Mouse (Mus musculus): Measurements from ENCODE around the gene Celsr2.

The Celsr2 gene

DNA sequence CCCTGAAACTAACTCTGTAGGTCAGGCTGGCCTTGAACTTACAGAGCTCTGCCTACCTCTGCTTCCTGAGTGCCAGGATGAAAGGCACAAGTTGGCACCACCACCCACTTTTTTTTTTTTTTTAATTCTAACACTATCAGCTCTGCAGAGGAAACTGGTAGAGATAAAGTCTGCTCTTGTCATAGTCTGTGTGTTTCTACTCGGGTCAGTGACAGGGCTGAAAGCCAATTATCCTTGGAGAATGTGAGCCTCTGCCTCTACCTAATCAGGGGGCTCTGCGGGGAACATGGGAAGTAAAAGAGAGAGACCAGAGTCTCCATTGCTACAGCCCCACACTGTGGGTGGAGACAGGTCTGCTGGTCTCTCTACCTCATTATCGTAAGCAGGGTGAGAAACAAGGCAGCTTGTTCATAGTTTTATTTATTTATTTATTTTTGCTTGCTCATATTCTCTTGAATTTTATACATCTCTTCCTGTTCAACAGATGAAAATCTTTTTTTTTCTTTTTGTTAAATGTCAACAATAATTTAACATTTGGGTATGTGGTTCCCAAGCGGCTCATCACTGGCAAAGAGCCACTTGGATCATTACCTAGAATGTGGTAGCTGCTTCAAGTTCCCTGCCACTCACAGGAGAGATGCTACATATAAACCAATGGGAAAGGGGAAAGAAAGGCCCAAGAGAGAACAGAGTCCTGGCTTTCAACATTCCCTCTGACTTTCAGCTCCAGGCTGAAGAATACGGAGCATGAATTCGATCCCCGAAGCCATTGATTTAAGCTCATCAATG, 36.3 kb downstream of the Celsr2 start:
- no peak for DNase-seq (ENCODE audit: low spot score in 2 of 2)

GRCm38 (mm10) chr3:108372691-108373090, 42.7 kb downstream of the Celsr2 start:
- no peak for DNase-seq (ENCODE audit: low spot score in 2 of 2)

DNA sequence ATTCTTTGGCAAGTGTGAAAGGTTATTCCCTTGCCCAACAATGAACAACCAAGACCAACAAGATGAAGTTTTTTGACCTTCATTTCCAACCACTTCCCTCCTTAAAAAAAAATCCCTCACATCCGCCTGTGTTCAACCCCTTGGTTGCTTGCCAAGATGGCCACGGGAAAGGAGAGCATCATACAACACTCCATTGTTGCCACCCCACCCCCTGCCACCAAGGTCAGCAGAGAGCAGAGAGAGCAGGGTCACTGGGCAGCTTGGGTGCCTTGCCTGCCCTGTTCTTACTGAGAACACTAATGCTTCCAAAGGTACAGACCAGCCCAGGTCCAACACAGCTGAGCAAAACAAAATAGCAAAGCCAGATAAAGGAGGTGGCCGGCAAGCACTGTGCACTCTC, 43.1 kb downstream of the Celsr2 start:
- DNase-seq (ENCODE audit: low spot score in 2 of 2), result no peak

- no peak for DNase-seq (ENCODE audit: low spot score in 2 of 2)
Measured at GRCm38 (mm10) chr3:108368721-108369120, 46.6 kb downstream of the Celsr2 start.

- no peak for DNase-seq (ENCODE audit: low spot score in 2 of 2)
Measured at GRCm38 (mm10) chr3:108367828-108368227, 47.5 kb downstream of the Celsr2 start.

DNA sequence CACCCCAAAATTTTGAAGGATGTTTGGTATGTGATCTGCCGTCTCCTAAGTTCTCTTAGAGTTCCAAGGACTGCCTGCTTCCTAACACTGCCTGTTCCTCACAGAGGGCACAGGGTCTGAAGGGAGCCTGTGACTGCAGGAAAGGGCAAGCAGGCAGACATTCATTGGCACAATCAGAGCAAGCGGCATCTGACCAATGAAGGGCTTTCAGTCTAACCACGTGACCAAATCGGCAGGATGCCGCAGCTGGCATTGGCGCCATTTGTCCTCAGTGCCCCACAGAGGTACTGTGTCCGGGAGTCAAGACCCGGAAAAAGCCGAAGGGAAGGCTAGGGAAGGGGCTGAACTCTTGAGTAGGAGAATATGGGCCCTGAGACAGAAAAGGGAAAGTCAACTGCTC, 48.2 kb downstream of the Celsr2 start:
- no peak for DNase-seq (ENCODE audit: low spot score in 2 of 2)

DNA sequence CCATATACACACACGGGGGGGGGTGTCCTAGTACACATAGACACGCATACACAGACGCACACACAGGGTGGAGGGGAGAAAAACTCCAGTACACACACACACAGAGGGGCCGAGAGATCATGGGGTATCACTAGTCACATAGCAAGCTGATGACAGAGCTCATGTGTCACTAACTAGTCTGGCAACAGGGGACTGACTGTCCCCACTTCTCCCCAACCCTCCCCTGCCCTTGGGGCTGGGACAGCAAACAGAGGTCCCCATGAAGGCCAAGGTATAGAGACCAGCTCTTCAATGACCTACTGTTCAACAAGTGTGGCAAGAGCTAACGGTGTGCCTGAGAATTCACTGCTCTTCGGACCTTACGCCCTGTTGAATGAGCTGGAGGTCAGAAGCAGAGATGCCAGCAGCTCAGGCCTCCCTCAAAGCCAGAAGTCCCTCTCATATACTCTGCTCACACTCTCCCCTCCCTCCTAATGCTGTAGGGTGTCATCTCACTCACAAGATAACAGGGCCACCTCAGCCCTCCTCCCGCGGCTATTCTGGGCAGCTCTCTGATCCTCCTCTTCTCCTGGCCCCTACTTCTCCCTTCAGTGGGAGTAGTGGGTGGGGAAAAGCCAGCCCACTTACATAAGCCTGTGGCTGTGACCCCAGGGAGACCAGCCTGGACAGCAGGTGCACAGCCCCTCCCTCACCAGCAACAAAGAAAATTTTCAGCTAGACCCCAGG, 50.9 kb downstream of the Celsr2 start, which contains the start of gene Mybphl:
TSS of gene Mybphl (plus strand) at position 642 of the 726 bp plus-strand sequence.
- DNase-seq (ENCODE audit: low spot score in 2 of 2), result no peak

DNA sequence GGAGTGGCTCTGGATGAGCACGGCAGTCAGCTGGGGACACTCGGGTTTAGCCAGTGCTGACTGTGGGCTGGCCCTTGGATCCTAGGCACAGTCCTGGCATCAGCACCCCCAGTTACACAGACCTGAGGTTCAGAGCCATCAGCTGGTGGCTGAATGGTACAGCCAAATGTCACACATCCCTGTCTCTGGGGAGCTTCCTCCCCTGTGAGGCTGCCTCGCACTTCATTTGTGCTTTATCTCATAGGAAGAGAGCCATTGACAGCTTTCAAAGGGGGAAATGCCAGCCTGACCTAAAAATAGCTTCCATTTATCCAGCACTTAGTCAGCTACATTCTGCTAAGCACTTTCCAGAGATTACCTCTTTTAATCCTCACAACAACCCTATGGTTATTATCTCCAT, 51.7 kb downstream of the Celsr2 start:
- no peak for DNase-seq (ENCODE audit: low spot score in 2 of 2)

GRCm38 (mm10) chr3:108360894-108361293, 54.5 kb downstream of the Celsr2 start:
- DNase-seq (ENCODE audit: low spot score in 2 of 2), result no peak

GRCm38 (mm10) chr3:108358445-108358844, 56.9 kb downstream of the Celsr2 start:
- DNase-seq (ENCODE audit: low spot score in 2 of 2), result no peak

GRCm38 (mm10) chr3:108357051-108357450, 58.3 kb downstream of the Celsr2 start:
- no peak for DNase-seq (ENCODE audit: low spot score in 2 of 2)

- DNase-seq (ENCODE audit: low spot score in 2 of 2), result no peak
Measured at GRCm38 (mm10) chr3:108355245-108355644, 60.1 kb downstream of the Celsr2 start.

DNA sequence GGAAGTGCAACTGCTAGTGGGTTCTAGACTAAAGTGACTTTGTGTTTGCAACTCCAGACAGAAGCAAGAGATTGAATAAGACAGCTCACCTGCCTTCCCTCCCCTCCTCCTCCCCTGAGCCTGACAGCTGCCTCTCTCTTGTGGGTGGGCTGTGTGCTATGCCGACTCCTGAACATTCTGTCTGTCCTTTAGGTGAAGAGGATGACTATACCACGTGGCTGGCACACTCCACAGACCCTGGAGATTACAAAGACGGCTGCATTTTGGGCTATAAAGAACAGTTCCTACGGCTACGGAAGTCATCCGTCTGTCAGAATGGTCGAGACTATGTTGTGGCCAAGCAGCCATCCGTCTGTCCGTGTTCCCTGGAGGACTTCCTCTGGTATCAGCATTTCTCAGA, 67.0 kb downstream of the Celsr2 start:
- no peak for DNase-seq (ENCODE audit: low spot score in 2 of 2)

DNA sequence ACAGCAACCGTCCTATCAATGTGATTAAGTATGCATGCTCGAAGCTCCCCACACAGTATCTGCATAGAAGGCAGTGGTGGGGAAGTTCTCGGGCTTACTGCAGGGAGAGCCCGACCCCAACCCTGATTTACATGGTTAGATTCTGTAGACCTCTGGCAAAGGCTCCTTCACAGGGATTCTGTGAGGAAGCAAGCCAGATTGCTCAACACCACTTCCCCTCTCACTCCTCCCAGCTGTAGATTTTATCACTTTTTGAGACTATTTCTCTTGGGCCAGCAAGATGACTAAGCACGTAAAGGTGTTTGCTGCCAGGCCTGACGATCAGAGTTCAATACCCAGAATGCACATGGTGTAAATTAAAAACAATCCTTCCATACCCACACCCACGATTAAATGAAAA, 69.5 kb downstream of the Celsr2 start:
- no peak for DNase-seq (ENCODE audit: low spot score in 2 of 2)

- DNase-seq (ENCODE audit: low spot score in 2 of 2), result no peak
Measured at GRCm38 (mm10) chr3:108342185-108342584, 73.2 kb downstream of the Celsr2 start.

- DNase-seq (ENCODE audit: low spot score in 2 of 2), result no peak
Measured at GRCm38 (mm10) chr3:108341040-108341439, 74.3 kb downstream of the Celsr2 start.

Data from spleen, postnatal 14 days (tissue).